Mouse (Mus musculus) lung, adult 10 weeks (tissue): ENCODE results near the gene Ube2j1. TPM values are rescaled to one million over a fixed set of nuclear protein-coding genes. Genes with fewer than 3 reads are reported as not detected.

Experiments
- polyA plus RNA-seq: library from polyadenylated mRNA; stranded (reverse); fragments of 350-450 nt; fragmentation: Illumina TruSeq; extraction: RNeasy Lipid Tissue Mini Kit (QIAGEN cat#74804); gene quantifications from one replicate; pipeline ENCODE4 v1.2.3, GENCODE M21; 2014; ENCODE audit warnings: low read depth, low replicate concordance; ENCODE audit not compliant: insufficient read depth

Ube2j1 gene
- 22.8 TPM for polyA plus RNA-seq

GRCm38 (mm10) chr4:33031195-33031960 lies at the start of gene Ube2j1:
Gene Ube2j1, plus strand, starts transcription at chr4:33031416.

GRCm38 (mm10) chr4:32982716-32983175 lies 48.5 kb upstream of the Ube2j1 start, which contains the start of gene Rragd:
Gene Rragd, plus strand, starts transcription at chr4:32983037.

GRCm38 (mm10) chr4:33062981-33063380 lies 31.8 kb downstream of the Ube2j1 start, which contains the start of gene Gabrr2:
Gene Gabrr2, plus strand, starts transcription at chr4:33062999.

Other genes starting within 250 kb of the Ube2j1 start
- gene Lyrm2, start 231.2 kb upstream of the Ube2j1 start, polyA plus RNA-seq, result 53.3 TPM
- 0.56 TPM for gene Ankrd6, start 80.6 kb upstream of the Ube2j1 start, polyA plus RNA-seq
- 3.8 TPM for gene Rragd, start 48.4 kb upstream of the Ube2j1 start, polyA plus RNA-seq
- 0.38 TPM for gene Gabrr2, start 31.6 kb downstream of the Ube2j1 start, polyA plus RNA-seq
- gene Gabrr1, start 101.1 kb downstream of the Ube2j1 start, polyA plus RNA-seq, result not detected
- gene Pm20d2, start 158.3 kb downstream of the Ube2j1 start, polyA plus RNA-seq, result 0.43 TPM
- not detected for gene Srsf12, start 177.6 kb downstream of the Ube2j1 start, polyA plus RNA-seq